Mouse (Mus musculus): ENCODE measurements at regions not wholly inside any gene's neighbourhood (a gene's known extent, or its start where the extent isn't known, plus 50 kb on each side); places are given as distances from the start of the nearest gene placed in this dataset.

- TF ChIP-seq GATA1 (IDR thresholded peaks at IDR 0.05; ENCODE audit: low read length): no peak
Observed at GRCm38 (mm10) chr13:44569241-44569778, 160.0 kb upstream of the Jarid2 start.

GRCm38 (mm10) chr13:44573463-44573862, 155.8 kb upstream of the Jarid2 start:
- TF ChIP-seq GATA1 (IDR thresholded peaks at IDR 0.05; ENCODE audit: low read length): no peak

GRCm38 (mm10) chr13:44579215-44579614, 150.1 kb upstream of the Jarid2 start:
- TF ChIP-seq GATA1 (IDR thresholded peaks at IDR 0.05; ENCODE audit: low read length): no peak

- no peak for TF ChIP-seq GATA1 (IDR thresholded peaks at IDR 0.05; ENCODE audit: low read length)
Observed at GRCm38 (mm10) chr13:44580156-44580736, 149.0 kb upstream of the Jarid2 start.

GRCm38 (mm10) chr13:44580767-44581166, 148.5 kb upstream of the Jarid2 start:
- no peak for TF ChIP-seq GATA1 (IDR thresholded peaks at IDR 0.05; ENCODE audit: low read length)

DNA sequence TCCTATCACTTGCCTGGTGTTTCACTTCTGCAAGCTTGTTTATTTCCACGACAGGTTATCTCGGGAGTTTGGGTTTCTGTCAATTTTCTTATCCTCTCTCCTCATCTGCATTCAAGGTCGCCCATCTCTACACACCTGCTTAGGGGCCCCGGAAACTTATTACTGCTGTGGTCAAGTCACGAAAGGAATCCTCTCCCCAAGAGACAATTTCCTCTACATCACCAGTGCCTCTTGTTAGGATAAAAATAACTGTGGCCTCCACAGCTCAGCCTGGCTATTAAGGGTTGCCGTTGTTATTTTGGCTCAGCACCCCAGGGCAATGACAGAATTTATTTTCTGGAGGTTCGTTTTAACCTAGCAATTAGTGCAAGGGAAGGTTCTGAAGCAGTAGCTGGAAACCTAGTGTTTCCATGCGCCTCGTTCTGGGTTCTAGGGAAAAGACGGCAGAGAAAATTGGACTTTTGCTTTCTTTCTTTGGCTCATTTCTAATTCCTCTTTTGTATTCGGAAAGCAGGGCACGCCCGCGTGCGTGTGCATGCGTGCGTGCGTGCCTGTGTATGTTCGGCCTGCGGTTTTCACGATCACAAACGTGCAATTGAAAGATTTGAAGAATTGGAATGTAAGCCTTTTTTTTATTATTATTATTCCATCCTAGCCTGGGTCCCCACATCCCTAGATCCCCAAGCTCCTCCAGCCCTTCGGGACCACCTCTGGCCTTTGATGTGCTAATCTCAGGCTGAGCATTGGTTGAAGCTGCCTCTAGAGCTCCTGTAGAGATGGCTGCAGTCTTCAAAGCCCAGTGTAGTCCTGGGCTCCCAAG, 147.1 kb upstream of the Jarid2 start:
- TF ChIP-seq GATA1 (IDR thresholded peaks at IDR 0.05; ENCODE audit: low read length): no peak

DNA sequence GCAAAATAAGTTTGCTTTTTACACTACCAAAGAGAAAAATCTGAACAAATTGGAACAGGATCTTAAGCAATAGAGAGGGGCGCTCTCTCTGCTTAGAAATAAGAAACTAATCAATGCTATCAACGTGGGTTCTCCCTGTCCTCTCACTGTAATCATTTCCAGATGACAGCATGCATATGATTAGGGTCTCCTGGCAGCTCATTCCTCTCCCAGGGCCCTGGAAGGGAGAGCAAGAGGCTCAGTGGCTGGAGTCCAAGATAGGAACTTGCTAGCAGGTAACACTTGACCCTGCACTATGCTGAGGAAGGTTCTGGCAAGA, 146.5 kb upstream of the Jarid2 start:
- no peak for TF ChIP-seq GATA1 (IDR thresholded peaks at IDR 0.05; ENCODE audit: low read length)

DNA sequence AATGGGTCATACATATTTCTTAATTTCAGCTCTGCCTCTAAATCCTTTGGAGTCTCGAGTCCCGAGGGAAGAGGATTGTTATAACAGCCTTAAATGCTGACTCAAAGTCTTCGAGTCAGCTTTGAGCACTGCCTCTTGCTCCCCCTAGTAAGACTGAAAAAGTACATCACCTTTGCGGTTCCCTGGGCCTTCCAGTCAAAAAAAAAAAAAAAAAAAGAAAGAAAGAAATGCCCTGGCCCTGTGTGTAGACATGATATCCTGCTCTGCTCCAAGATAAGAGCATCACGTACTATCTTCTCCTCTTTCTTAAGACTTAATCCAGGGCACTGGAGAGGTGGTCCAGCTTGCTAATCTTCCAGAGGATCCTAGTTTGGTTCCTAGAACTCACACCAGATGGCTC, 145.7 kb upstream of the Jarid2 start:
- no peak for TF ChIP-seq GATA1 (IDR thresholded peaks at IDR 0.05; ENCODE audit: low read length)

GRCm38 (mm10) chr13:44584151-44584550, 145.1 kb upstream of the Jarid2 start:
- TF ChIP-seq GATA1 (IDR thresholded peaks at IDR 0.05; ENCODE audit: low read length): no peak

GRCm38 (mm10) chr13:44584551-44584950, 144.7 kb upstream of the Jarid2 start:
- no peak for TF ChIP-seq GATA1 (IDR thresholded peaks at IDR 0.05; ENCODE audit: low read length)

GRCm38 (mm10) chr13:44587846-44588245, 141.4 kb upstream of the Jarid2 start:
- TF ChIP-seq GATA1 (IDR thresholded peaks at IDR 0.05; ENCODE audit: low read length): no peak

DNA sequence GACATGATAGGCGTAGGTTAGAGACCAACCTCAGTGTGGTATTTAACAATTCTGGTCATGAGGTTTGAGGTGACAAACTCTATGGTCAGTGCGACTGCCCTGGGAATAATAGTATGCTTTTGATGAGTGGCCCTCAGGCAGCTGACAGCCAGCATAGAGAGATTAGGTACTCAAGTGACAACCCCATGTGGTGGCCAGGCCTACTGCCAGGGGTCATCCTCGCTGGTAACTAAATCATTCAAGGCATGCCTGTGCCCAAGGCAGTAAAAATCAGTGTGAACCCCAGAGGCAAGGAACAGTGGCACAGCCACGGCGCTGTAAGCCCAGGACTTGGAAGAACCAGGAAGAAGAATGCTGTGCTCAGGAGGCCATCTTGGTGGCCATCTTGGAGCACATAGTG, 134.6 kb upstream of the Jarid2 start:
- TF ChIP-seq GATA1 (IDR thresholded peaks at IDR 0.05; ENCODE audit: low read length): no peak

DNA sequence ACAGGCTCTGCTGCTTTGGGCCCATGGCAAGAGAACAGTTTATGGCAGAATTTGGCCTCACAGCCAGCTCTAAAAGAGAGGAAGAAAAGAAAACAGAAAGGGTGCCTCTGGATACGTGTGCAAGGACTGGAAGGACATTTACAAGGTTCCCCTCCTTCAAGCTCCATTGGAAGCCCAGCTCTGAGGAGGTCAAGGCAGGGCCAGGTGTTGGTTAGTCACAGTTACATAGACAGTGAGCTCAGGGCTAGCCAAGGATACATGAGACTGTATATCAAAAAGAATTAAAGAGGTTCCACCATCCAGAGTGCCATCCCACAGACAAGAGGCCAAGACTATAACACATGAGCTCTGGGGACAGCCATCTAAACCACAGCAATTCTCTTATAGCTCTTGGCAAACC, 131.6 kb upstream of the Jarid2 start:
- no peak for TF ChIP-seq GATA1 (IDR thresholded peaks at IDR 0.05; ENCODE audit: low read length)

- no peak for TF ChIP-seq GATA1 (IDR thresholded peaks at IDR 0.05; ENCODE audit: low read length)
Observed at GRCm38 (mm10) chr13:44601024-44601423, 128.2 kb upstream of the Jarid2 start.

DNA sequence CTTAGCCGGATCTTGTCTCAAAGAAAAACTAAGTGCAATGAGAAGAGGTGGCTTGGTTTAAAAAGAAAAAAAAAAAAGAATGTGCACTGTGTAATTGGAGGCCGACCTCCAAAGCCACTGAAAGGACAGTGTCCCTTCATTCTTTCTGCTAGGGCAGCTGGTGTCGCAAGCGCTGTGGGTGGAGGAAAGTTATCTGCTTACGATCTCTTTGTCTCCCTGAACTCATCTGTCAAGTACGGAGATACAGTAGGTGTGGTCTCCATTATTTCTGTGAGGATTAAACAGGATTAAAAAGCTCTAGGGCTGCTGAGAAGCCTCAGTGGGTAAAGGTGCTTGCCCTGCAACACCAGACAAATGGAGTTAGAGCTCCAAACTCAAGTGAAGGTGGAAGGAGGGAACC, 126.6 kb upstream of the Jarid2 start:
- TF ChIP-seq GATA1 (IDR thresholded peaks at IDR 0.05; ENCODE audit: low read length): no peak

DNA sequence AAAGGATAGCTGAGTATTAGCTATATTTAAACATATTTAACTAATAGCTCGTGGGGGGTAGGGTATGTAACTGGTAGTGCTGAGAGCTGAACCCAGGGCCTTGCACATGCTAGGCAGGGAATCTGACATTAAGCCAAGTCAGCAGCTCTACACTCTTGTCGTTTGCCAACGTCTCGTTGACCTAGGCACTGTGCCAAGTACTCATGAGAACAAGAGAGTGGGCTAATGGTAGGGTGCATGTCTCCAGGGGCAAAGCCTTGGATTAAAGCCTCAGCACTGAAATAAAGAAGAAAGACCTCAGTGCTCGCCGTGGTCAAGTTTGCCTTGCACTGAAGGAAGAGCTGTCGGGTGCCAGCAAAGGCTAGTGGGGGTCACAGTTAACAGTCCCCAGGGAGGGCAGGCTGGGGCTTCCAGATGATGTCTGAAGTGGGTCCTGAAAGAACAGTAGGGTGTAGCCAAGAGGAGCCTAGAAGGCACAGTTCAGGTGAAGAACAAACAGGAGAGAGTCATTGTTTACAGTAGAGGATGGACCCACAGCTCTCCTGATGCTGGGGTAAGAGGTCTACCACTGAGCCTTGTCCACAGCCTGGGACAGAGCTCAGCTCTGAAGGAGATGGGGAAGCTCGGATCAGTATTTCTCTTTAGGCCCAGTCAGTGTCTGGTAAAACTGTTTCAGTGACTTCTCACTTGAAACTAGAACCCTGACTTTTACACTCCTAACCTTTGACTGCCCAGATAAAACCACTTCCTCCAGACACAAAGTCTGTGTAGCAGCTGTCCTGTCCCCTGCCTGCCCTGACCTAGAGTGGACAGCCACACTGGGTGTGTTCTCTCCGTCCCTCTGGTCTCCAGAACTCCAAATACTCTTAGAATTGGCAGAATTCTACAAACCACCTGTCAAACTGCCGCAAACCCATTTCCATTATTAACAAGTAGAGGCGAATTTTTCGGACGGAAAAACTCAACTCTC, 121.7 kb upstream of the Jarid2 start:
- TF ChIP-seq GATA1 (IDR thresholded peaks at IDR 0.05; ENCODE audit: low read length): no peak
